Mouse (Mus musculus) lung, embryonic 15.5 days (tissue): Measurements from ENCODE around the gene Sorl1. TPM values are rescaled to one million over a fixed set of nuclear protein-coding genes. Genes with fewer than 3 reads are reported as not detected.

Source experiments
- ATAC-seq: fragments of 200-750 bp; cut with Nextera tagmentation; 2 replicates; pipeline ENCODE4 v1.8.0; 2017; ENCODE audit warnings: moderate number of reproducible peaks, borderline replicate concordance; ENCODE audit not compliant: low FRiP score, low TSS enrichment; ENCODE audit errors: extremely low read depth
- H3K27ac ChIP-seq: fragments of 300-500 bp; sonication (generic); 2 replicates; pipeline ENCODE4 v1.5.1; 2015; ENCODE audit warnings: moderate library complexity, mild to moderate bottlenecking, inconsistent platforms
- H3K27me3 ChIP-seq: fragments of 300-500 bp; sonication (generic); 2 replicates; pipeline ENCODE4 v1.6.1; 2015; ENCODE audit warnings: inconsistent platforms
- H3K36me3 ChIP-seq: fragments of 300-500 bp; sonication (generic); 2 replicates; pipeline ENCODE4 v1.6.1; 2015; ENCODE audit warnings: inconsistent platforms
- H3K4me1 ChIP-seq: fragments of 300-500 bp; sonication (generic); 2 replicates; pipeline ENCODE4 v1.6.1; 2015; ENCODE audit warnings: inconsistent platforms
- H3K4me2 ChIP-seq: fragments of 300-500 bp; sonication (generic); 2 replicates; pipeline ENCODE4 v1.6.1; 2015; ENCODE audit warnings: inconsistent platforms, mild to moderate bottlenecking, moderate library complexity
- H3K4me3 ChIP-seq: fragments of 300-500 bp; sonication (generic); 2 replicates; pipeline ENCODE4 v1.5.1; 2015; ENCODE audit warnings: mild to moderate bottlenecking, inconsistent platforms
- H3K9ac ChIP-seq: fragments of 300-500 bp; sonication (generic); 2 replicates; pipeline ENCODE4 v1.6.1; 2015; ENCODE audit warnings: inconsistent platforms
- H3K9me3 ChIP-seq: fragments of 300-500 bp; sonication (generic); 2 replicates; pipeline ENCODE4 v1.6.1; 2016; ENCODE audit warnings: inconsistent platforms
- WGBS: fragments of 180-500 bp; shearing (Covaris S2); methylation state at CpG from one replicate; pipeline ENCODE4 v1.1.7; 2015; 5-methylcytosine and 5-hydroxymethylcytosine counted together
- polyA plus RNA-seq: library from polyadenylated mRNA; unstranded; fragments of >200 nt; fragmentation: Nextera tagmentation; extraction: Ambion mirVana; gene quantifications from 2 replicates; pipeline ENCODE4 v1.2.1, GENCODE M21; 2015

The Sorl1 gene
- polyA plus RNA-seq, 1 experiment from 2014 or later: 14.9 TPM

GRCm38 (mm10) chr9:41984306-41984705 lies 139.8 kb downstream of the Sorl1 start:
- H3K4me2 ChIP-seq: no peak overlapping the region
- H3K36me3 ChIP-seq: peaks cover 3% of the 10 kb centered on the region; the same call in 1 of the 2 replicates
- no peaks in the 10 kb centered on the region for H3K9me3 ChIP-seq
- H3K27ac ChIP-seq: no peak overlapping the region
- H3K4me1 ChIP-seq: no peaks in the 10 kb centered on the region
- H3K4me3 ChIP-seq: no peak overlapping the region
- no peak overlapping the region for H3K9ac ChIP-seq
- no peak for ATAC-seq
- 87% methylated on average over 11 of the region's 11 CpGs for WGBS
- no peaks in the 10 kb centered on the region for H3K27me3 ChIP-seq

GRCm38 (mm10) chr9:41983286-41983685 lies 140.8 kb downstream of the Sorl1 start:
- H3K4me3 ChIP-seq: no peak overlapping the region
- H3K27me3 ChIP-seq: no peaks in the 10 kb centered on the region
- H3K4me1 ChIP-seq: no peaks in the 10 kb centered on the region
- no peak for ATAC-seq
- H3K9ac ChIP-seq: no peak overlapping the region
- WGBS: 84% methylated on average over 3 of the region's 3 CpGs
- H3K4me2 ChIP-seq: no peak overlapping the region
- no peak overlapping the region for H3K27ac ChIP-seq
- no peaks in the 10 kb centered on the region for H3K9me3 ChIP-seq
- H3K36me3 ChIP-seq: peaks cover 6% of the 10 kb centered on the region; the same call in 1 of the 2 replicates

- H3K4me2 ChIP-seq: no peak overlapping the region
- H3K36me3 ChIP-seq: peaks cover 11% of the 10 kb centered on the region; the same call in 1 of the 2 replicates
- no peaks in the 10 kb centered on the region for H3K27me3 ChIP-seq
- H3K4me1 ChIP-seq: no peaks in the 10 kb centered on the region
- no peak for ATAC-seq
- no peaks in the 10 kb centered on the region for H3K9me3 ChIP-seq
- no peak overlapping the region for H3K4me3 ChIP-seq
- no peak overlapping the region for H3K27ac ChIP-seq
- no peak overlapping the region for H3K9ac ChIP-seq
- WGBS: 59% methylated on average over 2 of the region's 2 CpGs
Measured at GRCm38 (mm10) chr9:41982760-41983159, 141.3 kb downstream of the Sorl1 start.

GRCm38 (mm10) chr9:41982023-41982422 lies 142.1 kb downstream of the Sorl1 start:
- WGBS: 87% methylated on average over 9 of the region's 9 CpGs
- H3K36me3 ChIP-seq: peaks cover 18% of the 10 kb centered on the region; the same call in 1 of the 2 replicates
- no peaks in the 10 kb centered on the region for H3K9me3 ChIP-seq
- H3K4me3 ChIP-seq: no peak overlapping the region
- no peaks in the 10 kb centered on the region for H3K27me3 ChIP-seq
- no peak overlapping the region for H3K9ac ChIP-seq
- H3K27ac ChIP-seq: no peak overlapping the region
- ATAC-seq: no peak
- no peaks in the 10 kb centered on the region for H3K4me1 ChIP-seq
- no peak overlapping the region for H3K4me2 ChIP-seq

DNA sequence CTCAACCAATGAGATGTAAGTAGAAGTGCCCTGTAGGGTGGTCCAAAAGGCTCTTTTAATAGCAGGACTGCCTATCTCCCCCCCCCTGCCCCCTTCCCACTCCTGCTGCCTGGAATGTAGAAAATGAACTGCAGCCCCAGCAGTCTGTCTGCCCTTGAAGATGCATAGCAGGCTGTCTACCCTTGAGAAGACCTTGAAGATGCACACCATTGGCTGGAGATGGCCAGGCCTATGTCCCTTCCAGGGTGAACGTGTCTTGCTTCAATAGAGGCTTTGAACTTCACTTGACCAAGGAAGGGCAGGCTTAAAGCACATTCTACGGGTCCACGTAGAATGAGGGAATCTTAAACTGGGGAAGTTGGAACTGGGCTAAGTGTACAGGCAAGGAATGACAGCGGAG lies 142.8 kb downstream of the Sorl1 start:
- H3K4me3 ChIP-seq: no peak overlapping the region
- no peaks in the 10 kb centered on the region for H3K4me1 ChIP-seq
- peaks cover 15% of the 10 kb centered on the region; the same call in 1 of the 2 replicates for H3K36me3 ChIP-seq
- H3K9me3 ChIP-seq: no peaks in the 10 kb centered on the region
- no peak overlapping the region for H3K27ac ChIP-seq
- no peaks in the 10 kb centered on the region for H3K27me3 ChIP-seq
- no peak for ATAC-seq
- 71% methylated on average over 4 of the region's 4 CpGs for WGBS
- H3K9ac ChIP-seq: no peak overlapping the region
- H3K4me2 ChIP-seq: no peak overlapping the region

GRCm38 (mm10) chr9:41980796-41981195 lies 143.3 kb downstream of the Sorl1 start:
- H3K27me3 ChIP-seq: no peaks in the 10 kb centered on the region
- peaks cover 15% of the 10 kb centered on the region; the same call in 1 of the 2 replicates for H3K36me3 ChIP-seq
- no peak overlapping the region for H3K4me2 ChIP-seq
- H3K4me1 ChIP-seq: no peaks in the 10 kb centered on the region
- H3K27ac ChIP-seq: no peak overlapping the region
- no peaks in the 10 kb centered on the region for H3K9me3 ChIP-seq
- ATAC-seq: no peak
- WGBS: 73% methylated on average over 5 of the region's 5 CpGs
- no peak overlapping the region for H3K9ac ChIP-seq
- no peak overlapping the region for H3K4me3 ChIP-seq

DNA sequence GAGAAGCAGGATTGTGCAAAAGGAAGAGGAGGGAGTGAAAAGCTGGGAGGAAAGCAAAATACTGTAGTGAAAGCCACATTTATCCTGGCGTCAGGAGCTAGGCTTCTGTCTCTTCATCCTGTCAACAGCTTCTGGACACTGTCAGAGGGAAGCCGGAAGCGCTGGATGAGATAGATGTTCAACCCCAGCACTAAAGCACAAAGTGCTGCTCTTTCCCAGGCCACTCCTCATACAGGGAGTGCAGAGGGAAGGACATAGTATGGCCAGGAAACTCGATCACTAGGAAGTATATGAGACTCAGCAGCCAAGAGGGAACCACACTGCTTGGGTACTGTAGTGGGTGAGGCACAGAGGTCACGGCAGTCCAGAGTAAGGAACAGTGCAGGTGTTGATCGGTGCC lies 145.7 kb downstream of the Sorl1 start:
- Histone ChIP-seq H3K4me3 (no peak overlapping the region), H3K4me1 (no peaks in the 10 kb centered on the region), H3K9me3 (no peaks in the 10 kb centered on the region), H3K36me3 (peaks cover 15% of the 10 kb centered on the region; the same call in 1 of the 2 replicates), H3K27ac (no peak overlapping the region), H3K4me2 (no peak overlapping the region), H3K27me3 (no peaks in the 10 kb centered on the region), H3K9ac (no peak overlapping the region)
- no peak for ATAC-seq
- WGBS: 67% methylated on average over 6 of the region's 6 CpGs

DNA sequence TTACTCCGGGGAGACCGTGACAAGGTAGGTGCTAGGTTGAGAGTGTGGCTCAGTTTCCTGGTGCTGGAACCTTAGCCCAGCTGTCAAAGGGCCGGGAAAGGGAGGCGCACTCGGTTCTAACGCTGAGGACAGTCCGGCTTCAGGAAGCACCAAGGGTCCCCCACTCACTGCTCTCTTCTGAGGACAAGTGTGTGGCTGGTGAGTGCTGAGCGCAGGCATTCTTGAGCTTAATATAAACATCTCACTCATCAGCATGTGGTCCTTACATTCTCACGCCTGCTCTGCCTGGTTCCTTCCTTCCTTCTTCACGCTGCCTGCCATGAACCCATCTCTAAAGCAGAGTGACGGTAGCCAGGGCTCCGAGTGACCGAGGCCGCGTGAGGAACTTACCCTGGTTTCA lies 148.1 kb downstream of the Sorl1 start:
- no peak overlapping the region for H3K4me2 ChIP-seq
- H3K27me3 ChIP-seq: no peaks in the 10 kb centered on the region
- H3K9me3 ChIP-seq: no peaks in the 10 kb centered on the region
- no peak for ATAC-seq
- no peaks in the 10 kb centered on the region for H3K4me1 ChIP-seq
- peaks cover 15% of the 10 kb centered on the region; the same call in 1 of the 2 replicates for H3K36me3 ChIP-seq
- WGBS: 48% methylated on average over 15 of the region's 15 CpGs
- no peak overlapping the region for H3K27ac ChIP-seq
- no peak overlapping the region for H3K4me3 ChIP-seq
- no peak overlapping the region for H3K9ac ChIP-seq

GRCm38 (mm10) chr9:41974661-41975060 lies 149.4 kb downstream of the Sorl1 start:
- no peak for ATAC-seq
- 80% methylated on average over 3 of the region's 3 CpGs for WGBS

GRCm38 (mm10) chr9:41973775-41974657 lies 150.1 kb downstream of the Sorl1 start:
- H3K27ac ChIP-seq: no peak overlapping the region
- H3K4me2 ChIP-seq: no peak overlapping the region
- H3K27me3 ChIP-seq: no peaks in the 10 kb centered on the region
- no peaks in the 10 kb centered on the region for H3K4me1 ChIP-seq
- no peak for ATAC-seq
- 73% methylated on average over 25 of the region's 25 CpGs for WGBS
- peaks cover 18% of the 10 kb centered on the region; the same call in 1 of the 2 replicates for H3K36me3 ChIP-seq
- no peak overlapping the region for H3K9ac ChIP-seq
- no peak overlapping the region for H3K4me3 ChIP-seq
- no peaks in the 10 kb centered on the region for H3K9me3 ChIP-seq

More at GRCm38 (mm10) chr9:41974661-41975060, 149.4 kb downstream of the Sorl1 start:
- H3K9me3 ChIP-seq: no peaks in the 10 kb centered on the region
- peaks cover 15% of the 10 kb centered on the region; the same call in 1 of the 2 replicates for H3K36me3 ChIP-seq
- no peaks in the 10 kb centered on the region for H3K27me3 ChIP-seq
- H3K27ac ChIP-seq: no peak overlapping the region
- no peak overlapping the region for H3K9ac ChIP-seq
- H3K4me3 ChIP-seq: no peak overlapping the region
- H3K4me1 ChIP-seq: no peaks in the 10 kb centered on the region
- H3K4me2 ChIP-seq: no peak overlapping the region

- 89% methylated on average over 8 of the region's 8 CpGs for WGBS
- no peak for ATAC-seq
Measured at GRCm38 (mm10) chr9:41969961-41970360, 154.1 kb downstream of the Sorl1 start.

More at GRCm38 (mm10) chr9:41969961-41970360, 154.1 kb downstream of the Sorl1 start:
- H3K27me3 ChIP-seq: no peaks in the 10 kb centered on the region
- H3K9me3 ChIP-seq: no peaks in the 10 kb centered on the region
- no peak overlapping the region for H3K4me3 ChIP-seq
- H3K9ac ChIP-seq: no peak overlapping the region
- H3K4me1 ChIP-seq: no peaks in the 10 kb centered on the region
- H3K4me2 ChIP-seq: no peak overlapping the region
- H3K36me3 ChIP-seq: peaks cover 4% of the 10 kb centered on the region; the same call in 1 of the 2 replicates
- H3K27ac ChIP-seq: no peak overlapping the region
